Mouse (Mus musculus): ENCODE data around the gene Mtg2. TPM values are rescaled to one million over a fixed set of nuclear protein-coding genes. Genes with fewer than 3 reads are reported as not detected.

Gene Mtg2
- total RNA-seq, 2 experiments from 2014 or later = 15.0 to 17.7 TPM

DNA sequence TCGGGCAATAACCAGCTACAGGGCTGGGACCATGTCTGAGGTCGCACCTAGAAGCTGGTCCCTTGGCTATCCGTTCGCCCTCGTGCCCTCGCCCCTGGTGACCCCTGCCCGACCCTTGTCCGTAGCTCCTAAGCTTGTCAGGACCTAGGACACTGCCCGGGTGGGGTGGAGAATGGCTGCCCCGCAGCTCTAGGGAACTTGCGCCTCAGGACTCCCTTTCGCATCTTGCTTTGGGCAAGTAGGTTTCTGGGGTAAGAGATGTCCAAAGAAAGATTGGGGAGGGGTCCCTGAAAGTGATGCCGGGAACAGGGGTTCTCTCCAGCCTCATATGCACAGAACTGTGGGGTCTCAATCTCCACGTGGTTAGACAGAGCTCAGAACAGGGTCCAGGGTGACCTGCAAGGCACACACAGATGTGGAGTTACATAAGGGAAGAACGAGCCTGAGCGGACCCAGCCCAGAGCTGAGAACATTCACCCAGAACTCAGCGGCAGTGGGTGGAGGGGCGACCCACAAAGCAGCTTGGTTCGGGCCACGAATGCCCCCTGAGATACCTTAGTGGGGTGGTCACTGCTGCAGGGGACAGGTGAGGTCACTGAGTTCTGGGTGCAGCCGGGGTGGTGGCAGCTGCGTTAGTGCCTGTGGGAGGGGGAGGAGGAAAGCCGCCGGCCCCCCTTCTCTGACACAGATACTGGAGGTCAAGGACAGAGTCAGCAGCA lies 34.4 kb downstream of the Mtg2 start:
- no peak for DNase-seq (ENCODE audit: low spot score in 2 of 2)

DNA sequence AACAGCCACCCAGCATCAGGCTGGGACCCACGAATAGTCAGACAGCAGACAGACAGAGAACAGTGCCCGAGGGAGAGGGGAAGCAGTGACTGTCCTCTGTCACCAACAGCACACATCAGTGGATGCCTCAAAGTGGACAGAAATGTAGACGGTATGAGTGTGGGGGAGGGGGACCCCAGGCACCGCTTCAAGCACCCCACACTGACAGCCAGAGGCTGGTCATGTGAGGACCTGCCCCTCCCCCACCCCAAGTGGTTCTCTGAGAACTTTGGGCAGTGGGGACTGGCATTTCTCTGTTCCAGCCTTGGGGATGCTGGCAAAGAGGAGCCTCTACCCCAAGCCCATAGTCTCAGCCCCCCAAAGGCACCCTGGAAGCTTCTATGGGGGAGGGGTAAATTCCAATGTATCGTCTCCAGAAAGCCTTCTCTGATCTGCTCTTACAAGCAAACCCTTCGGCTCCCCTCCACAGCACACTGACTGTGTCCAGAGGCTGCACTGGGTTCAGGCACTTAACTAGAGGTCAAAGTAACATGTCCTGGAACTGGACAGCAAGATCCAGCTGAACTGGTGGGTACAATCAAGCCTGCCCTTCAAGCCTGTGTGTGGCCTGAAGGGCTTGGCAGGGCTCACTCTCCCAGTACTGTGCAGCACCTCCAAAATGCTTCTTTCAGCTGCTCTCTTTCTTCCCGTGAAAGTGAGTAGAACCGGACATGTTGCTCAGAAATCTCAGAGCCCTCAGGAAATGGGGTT lies 35.2 kb downstream of the Mtg2 start:
- no peak for DNase-seq (ENCODE audit: low spot score in 2 of 2)

DNA sequence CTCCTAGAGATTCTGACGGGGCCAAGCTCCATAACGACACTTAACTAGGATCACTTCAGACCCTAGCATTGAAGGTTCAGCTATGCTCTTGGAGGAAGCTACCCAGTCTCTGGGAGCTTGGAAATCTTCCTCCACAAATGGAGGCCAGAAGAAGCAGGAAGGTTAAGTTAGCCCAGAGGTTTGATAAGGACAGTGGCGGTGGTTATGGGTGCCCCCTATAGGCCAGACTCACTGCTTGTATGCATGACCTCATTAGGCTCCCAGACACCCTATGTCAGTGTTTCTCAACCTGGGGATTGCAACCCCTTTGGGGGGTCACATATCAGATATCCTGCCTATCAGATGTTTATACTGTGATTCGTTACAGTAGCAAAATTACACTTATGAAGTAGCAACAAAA lies 36.7 kb downstream of the Mtg2 start:
- DNase-seq (ENCODE audit: low spot score in 2 of 2) = no peak

DNA sequence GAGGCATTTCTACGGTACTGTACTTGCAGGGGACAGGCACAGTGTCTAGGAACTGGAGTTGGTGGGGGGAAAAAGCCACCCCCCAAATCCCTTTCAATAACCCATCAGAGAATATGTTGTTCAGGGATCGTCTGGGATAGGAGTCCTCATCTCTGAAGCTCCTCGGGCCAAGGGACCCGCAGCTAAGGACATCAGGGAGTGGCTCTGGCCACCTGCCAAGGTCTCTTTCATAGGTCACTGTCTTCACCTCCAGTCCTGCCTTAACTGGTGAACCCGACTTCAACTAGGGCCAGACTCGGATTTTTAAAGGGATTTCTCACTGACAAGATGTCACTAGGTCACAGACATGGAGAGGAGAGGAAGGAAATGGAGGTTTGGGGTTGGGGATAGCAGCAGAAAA lies 37.9 kb downstream of the Mtg2 start:
- DNase-seq (ENCODE audit: low spot score in 2 of 2) = no peak

DNA sequence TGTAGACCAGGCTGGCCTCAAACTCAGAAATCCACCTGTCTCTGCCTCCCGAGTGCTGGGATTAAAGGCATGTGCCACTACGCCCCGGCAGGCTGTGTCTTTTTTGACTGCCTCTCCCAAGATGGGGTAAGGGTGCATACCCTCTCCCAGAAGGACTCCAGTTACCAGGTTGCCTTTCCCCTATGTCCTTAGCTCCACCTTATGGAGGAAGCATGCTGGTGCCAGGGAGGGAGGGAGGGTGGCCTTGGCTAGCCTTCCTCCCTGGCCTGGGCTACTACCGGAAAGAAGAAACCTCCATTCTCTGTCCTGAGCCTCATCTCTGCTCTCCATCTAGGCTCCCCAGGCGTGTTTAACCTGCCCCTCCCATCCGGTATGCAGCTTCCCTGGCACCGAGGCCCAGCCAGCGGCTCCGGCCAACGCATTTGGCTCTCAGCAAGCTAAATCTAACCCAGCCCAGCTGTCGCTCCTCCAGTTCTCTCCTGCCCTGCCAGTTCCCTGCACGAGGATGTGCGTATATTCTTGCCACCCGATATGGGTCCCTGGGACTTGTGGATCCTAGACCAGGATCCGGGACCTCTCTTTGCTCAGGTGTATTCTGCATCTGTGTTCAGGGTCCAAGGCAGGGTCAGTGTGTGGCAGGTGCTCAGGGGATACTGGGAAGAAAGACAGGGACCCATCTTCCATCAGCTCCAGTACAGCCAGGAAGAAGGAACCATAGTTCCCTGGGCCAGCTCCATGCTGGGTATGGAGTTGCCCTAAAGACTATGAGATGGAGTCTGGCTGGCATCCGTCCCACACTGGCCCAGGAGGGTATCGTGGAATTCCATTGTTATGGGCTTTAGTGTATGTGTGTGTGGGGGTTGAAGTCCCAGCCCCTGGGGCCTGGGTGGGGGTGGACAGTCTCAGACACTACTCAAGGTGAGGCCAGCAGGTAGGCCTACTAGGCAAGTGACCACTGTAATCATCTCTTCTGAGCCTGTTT lies 43.8 kb downstream of the Mtg2 start:
- DNase-seq (ENCODE audit: low spot score in 2 of 2) = peak; percentile 78 to 80

DNA sequence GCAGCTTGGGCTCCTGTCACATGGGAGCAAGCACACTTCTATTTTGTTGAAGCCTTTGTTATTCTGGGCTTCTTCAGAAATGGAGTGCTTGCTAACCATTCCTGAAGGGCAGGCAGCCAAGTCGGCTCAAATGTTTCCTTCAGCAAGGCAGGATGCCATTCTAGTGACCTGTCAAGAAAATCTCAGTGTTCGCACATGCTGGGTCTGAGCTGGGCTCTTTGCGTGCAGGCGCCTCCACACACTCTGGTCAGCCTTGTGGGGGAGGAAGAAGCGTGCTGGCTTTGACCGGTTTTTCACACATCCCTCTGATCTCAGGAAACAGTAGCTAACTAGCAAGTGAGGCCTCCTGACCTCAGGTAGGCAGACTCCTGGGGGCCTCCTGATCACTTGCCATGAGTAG lies 44.9 kb downstream of the Mtg2 start:
- no peak for DNase-seq (ENCODE audit: low spot score in 2 of 2)

DNA sequence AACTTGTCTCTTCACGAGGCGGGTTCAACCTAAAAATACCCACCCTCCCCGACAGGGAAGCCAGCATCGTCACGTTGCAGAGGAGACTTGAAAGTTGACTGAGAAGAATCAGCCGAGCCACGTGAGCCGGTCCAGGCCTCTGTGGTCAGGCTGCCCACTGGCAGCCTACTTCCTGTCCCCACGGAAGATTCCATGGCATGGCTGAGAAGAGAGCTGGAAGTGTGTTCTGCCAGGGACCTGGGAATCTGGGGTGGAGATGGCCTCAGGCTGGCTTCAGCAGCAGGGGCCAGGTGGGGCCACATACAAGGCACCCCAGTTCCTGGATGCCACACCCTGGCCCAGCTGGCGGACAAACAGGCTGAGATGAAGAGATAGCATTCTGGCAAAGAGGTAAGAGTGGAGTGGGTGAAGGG lies 45.7 kb downstream of the Mtg2 start:
- no peak for DNase-seq (ENCODE audit: low spot score in 2 of 2)

DNA sequence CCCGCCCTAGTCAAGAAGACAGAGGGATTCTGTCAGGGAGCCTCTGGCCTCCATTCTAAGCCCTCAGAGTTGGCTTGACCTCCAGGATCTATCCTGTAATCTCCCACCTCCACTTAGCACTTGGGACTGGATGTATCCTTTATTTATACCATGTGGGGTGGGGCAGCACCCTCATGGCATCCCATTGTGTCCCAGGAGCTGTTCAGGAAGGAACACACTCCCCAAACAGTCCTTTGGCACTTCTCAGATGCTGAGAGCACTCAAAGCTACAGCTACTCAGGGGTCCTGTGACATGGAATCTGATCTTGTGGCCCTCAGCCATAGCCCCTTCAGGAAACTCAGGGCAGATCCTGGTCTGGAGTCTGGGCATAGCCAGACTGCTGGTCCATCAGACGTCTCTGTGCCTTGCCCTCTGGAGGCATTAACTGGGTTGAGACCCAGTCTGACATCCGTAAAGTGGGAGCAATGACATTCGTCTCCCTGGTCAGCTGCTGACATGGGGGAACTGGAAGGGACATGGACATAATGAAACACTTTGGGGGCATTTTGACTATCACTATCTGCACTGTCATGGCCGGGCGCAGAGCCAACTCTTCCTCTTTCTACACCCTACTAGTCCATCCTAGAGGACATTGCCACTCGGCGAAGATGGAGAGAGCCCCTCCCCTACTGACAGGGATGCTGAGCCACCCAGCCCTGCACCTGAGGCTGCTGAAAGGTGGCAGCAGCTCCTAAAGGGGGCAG lies 46.5 kb downstream of the Mtg2 start:
- DNase-seq (ENCODE audit: low spot score in 2 of 2) = no peak

DNA sequence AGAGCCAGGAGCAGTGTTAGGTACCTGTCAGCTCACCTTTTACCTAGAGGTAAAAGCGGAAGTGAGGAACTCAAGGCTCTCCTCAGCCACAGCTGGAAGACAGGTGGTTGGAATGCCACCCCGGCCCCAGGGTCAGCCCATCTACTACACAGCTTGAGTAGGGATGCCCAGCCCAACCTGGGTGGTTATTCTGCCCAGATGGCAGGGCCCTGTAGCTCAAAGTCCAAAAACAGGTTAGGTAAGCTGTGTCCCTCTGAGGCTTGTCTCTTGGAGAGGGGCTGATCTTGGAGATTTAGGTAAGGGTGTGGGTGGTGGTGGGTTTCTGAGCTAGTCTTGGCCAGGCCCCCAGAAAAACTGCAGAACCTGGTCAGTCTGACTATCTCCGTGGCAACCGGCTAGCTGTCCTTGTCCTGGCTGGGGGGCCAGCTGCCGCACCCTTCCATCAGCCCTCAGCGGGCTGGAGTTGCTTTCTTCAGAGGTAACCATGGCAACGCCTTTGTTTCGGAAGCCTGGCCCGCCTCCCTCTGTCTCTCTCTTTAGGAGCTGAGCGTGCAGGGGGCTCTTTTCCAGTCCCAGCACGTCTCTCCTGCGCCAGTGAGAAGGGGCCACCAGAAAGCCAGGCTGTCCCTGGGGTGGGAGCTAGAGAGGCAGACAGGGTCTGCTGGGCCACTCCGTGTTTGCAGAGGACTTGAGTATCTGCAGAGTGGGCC lies 47.3 kb downstream of the Mtg2 start:
- peak; percentile 51 to 61 for DNase-seq (ENCODE audit: low spot score in 2 of 2)

DNA sequence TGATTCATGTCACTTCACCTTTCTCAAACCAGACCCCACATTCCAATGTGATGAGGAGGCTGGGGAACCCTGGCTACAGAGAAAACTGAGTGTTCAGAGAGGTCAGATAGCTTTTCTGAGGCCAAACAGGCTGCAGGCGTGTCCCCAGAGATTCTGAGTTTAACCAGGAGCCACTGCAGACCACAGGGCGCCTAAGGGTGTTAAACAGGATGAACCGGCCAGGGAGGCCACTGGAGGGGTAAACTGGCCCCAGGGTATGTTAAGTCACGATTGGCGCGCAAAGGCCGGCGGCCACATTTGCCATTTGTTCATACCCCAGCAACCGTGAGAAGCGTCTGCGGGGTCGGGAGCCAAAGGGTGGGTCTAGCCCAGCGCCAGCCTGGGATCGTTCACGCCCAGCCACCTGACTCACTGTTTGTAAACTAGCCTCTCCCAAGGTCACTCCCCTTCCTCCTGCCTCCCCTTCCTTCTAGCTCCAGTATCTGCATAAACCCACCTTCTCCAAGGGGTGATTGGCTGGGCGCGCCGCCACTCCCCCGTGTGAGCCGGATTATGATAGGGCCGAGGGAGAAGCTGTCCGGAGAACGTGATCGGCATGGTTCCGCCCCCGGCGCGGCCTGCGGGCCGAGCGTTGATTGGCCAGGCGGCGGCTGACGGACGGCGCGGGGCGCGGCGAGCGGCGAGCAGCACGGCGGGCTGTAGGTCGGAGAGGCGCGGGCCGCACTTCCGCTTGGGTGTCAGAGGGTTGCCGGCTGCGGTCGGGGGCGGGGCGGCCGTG lies 48.5 kb downstream of the Mtg2 start, which contains the start of gene Osbpl2:
TSS of gene Osbpl2 (plus strand) at position 646 of the 778 bp plus-strand sequence.
- DNase-seq (ENCODE audit: low spot score in 2 of 2) = peak; percentile 99 to 100

DNA sequence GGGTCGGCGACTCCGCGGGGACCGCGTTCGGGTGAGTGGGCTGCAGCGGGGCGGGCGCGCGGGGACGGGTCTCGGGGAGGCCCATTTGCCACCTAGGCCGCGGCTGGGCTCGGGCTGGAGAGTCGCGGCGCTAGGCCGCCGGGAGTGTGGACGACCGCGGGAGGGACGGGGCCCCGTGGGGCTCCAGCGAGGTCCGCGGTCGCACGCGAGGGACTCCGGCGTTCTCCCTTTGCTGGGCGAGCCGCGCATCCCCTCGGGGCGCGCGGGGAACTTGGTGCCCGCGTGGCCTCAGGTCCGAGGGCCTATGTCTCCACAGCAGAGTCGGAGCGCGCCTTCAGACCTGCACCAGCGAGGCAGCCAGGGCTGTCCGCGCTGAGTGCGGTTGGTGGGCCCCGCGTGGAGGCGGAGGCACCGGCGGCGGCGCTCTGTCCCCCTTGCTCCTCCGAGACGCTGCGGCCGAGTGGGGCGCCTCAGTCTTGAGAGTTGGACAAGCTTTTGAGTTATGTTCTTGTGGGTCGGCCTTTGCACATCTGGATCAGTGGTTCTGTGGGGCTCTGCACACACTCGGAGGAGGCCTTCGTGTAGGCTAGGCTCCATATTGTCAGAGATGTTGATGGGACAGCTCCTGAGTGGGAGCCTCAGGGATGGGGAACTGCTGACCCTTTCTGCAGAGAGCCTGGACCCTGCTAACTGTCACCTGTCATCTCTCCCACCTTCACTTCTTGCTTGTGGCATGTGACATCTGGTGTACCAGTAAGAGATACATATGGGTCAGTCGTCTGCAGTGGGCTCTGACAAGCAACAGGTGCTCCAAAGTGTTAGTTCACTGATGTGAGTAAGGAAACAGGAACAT lies 49.3 kb downstream of the Mtg2 start:
- no peak for DNase-seq (ENCODE audit: low spot score in 2 of 2)

DNA sequence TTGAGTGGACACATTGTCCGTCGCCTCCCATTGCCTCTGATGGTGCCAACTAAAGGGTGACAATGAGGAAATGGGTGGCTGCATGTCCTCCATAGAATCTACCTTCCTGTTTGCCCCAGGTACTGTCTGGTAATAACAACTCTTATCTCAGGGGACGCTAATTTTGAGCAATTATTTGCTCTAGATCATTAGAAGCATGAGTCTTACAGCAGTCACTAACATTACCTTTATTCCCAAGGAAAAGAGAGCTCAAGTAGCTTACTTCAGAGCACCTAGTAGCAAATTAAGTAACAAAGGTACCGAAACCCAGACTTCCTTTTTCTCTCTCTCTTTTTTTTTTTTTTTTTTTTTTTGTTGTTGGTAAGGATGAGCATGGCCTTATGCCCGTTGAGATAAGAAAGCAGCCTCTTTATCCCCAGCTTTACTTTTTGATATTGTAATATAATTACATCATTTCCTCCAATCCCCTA lies 49.9 kb downstream of the Mtg2 start:
- no peak for DNase-seq (ENCODE audit: low spot score in 2 of 2)

DNA sequence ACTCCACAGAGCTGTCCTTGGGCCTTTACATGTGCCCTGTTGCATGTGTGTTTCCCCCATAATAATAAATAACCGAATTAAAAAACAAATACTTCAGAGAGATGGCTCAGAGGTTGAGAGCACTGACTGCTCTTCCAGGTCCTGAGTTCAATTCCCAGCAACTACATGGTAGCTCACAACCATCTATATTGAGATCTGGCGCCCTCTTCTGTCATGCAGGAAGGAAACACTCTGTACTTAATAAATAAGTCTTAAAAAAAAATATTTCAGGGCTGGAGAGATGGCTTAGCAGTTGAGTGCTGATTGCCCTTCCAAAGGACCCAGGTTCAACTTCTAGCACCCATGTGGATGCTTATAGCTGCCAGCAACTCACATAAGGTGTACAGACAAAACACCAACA lies 53.8 kb downstream of the Mtg2 start:
- no peak for DNase-seq (ENCODE audit: low spot score in 2 of 2)

DNA sequence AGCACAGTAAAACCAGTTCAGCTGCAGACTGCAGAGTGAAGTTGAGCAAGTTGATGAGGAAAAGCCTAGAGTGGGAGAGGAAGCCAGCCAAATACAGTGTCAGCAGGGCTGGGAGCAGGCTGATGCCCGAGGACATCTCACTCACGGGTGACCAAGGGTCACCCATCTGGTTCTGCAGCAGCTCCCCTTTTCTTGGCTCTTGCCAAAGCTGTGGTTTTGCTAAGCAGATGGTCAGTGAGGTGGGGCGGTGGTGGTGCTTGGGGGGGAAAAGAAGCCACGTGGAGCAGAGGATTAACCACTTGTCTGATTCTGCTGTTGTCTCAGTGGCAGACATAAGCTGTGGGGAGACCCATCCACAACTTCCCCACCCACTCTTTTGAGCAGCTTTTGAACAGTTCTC lies 55.8 kb downstream of the Mtg2 start:
- DNase-seq (ENCODE audit: low spot score in 2 of 2) = no peak

DNA sequence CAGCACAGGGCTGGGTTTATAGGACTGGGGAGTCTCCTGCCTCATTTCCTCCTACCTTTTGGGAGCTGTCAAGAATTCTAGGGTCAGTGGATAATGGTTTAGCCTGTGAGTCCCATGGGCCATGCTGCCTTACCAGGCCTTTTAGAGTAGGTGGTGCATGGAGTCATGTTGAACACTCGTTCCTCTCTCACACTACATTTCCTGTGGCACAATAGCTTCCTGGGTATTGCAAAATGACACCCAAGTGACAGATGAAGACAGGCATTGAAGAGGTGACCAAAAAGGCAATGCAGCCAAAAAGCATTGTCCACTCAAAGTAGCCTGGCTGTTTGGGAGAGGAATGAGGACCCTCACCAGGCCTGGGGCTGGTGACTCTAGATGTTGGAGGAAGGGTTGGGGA lies 57.3 kb downstream of the Mtg2 start:
- DNase-seq (ENCODE audit: low spot score in 2 of 2) = no peak

DNA sequence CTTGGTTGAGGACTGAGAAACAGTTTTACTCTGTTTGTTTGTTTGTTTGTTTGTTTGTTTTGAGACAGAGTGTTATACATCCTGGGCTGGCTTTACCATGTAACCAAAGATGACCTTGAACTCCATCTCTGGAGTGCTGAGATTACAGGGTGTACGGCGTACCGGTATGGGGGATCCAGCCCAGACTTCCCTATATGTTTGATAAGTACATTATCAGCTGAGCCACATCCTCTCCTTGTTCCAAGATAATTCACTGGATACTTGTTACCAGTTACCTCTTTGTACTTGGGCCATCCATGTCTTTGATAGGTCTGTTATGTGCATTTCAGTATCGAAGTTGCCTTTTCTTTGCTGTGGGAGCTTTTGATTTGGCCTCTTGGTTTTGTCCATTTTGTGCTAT lies 62.8 kb downstream of the Mtg2 start:
- no peak for DNase-seq (ENCODE audit: low spot score in 2 of 2)

DNA sequence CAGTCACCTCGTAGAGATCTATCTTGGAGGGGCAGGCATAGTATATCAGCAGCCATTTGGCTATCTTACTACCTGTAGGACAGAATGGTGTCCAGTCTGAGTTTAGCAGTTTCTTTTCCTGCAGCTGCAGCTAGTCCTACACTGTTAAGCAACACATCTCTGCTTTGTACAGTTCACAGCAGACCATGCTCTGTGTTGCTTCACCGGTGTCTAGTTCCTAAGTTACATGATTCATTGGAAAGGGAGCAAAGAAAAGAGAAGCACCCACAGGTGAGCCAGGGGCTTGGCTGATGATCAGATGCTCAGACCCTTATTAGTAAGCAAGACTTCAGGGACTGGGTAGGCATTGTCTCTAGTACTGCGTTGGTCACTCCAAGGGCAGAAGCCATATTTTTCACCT lies 63.5 kb downstream of the Mtg2 start:
- DNase-seq (ENCODE audit: low spot score in 2 of 2) = no peak

DNA sequence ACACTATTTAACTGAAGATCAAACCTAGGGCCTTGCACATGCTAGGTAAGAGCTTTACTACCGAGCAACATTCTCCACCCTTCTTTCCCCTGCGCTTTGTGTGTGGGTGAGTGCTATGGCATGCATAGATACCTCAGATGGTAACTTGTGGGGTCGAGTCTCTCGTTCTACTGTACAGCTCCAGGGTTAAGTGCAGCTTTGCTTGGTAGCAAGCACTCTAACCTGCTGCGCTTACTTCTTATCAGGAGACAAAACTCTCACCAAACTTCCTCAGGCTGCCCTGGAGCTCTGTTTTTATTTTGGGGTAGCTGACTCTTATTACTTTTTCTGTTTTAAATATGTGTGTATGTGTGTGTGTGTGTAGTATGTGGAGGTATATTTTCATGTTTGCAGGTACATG lies 65.0 kb downstream of the Mtg2 start:
- no peak for DNase-seq (ENCODE audit: low spot score in 2 of 2)

Measured in layer of hippocampus, postnatal 10 days (tissue).